Comparison of ENCODE assay signal across 26 mouse cellular contexts in genomic region chr5:43298975-43299374, GRCm38 (mm10).
A peak's percentile ranks its signal among the peaks of the same experiment; 100 is the strongest.
DNase-seq lines count a peak whose midpoint lies in the region; ATAC-seq and TF ChIP-seq lines count a peak whose summit lies in the region.
"Had no signal": no experiment of that assay in that cellular context is flagged by ENCODE, and none has a peak within 500 bp of the region (broad histone marks: within the 10 kb centered on the region; RNA-seq: fewer than 3 reads in every experiment).

No protein-coding gene starts in this region.

- H3K9ac ChIP-seq in heart, embryonic 12.5 days: no peak overlapping the region
- no peak overlapping the region for H3K9ac ChIP-seq in heart, embryonic 16.5 days (ENCODE audit: low read length)
- no peak overlapping the region for H3K9ac ChIP-seq in heart, embryonic 11.5 days (ENCODE audit: low read depth, low read length)
- no peak overlapping the region for H3K9ac ChIP-seq in lung, embryonic 15.5 days
- H3K9ac ChIP-seq: embryonic facial prominence, embryonic 15.5 days; forebrain, postnatal 0 days; hindbrain, embryonic 14.5 days had no signal

- no peak for TF ChIP-seq POLR2A in lung, adult 2 months (IDR thresholded peaks at IDR 0.05; ENCODE audit: borderline replicate concordance, extremely low read depth, low read depth, low read length)

- ATAC-seq in heart, embryonic 12.5 days (ENCODE audit: insufficient number of reproducible peaks, low FRiP score): no peak
- 0 out of 2 replicates have a peak, but pooled peaks have one; percentile 29 for ATAC-seq in heart, embryonic 16.5 days (replicated peaks; ENCODE audit: extremely low read depth, insufficient read depth, low FRiP score)
- ATAC-seq in heart, embryonic 11.5 days (replicated peaks; ENCODE audit: insufficient number of reproducible peaks, low FRiP score, low TSS enrichment): no peak
- no peak for ATAC-seq in lung, embryonic 15.5 days (ENCODE audit: borderline replicate concordance, extremely low read depth, low FRiP score, low TSS enrichment)
- ATAC-seq: forebrain, embryonic 14.5 days; forebrain, postnatal 0 days; hindbrain, postnatal 0 days; inflammation-experienced regulatory T-cells, adult 6 months; intestine, postnatal 0 days had no signal

- WGBS in heart, embryonic 12.5 days: 56% methylated on average over 2 of the region's 2 CpGs
- WGBS in heart, embryonic 10.5 days: 45% methylated on average over 2 of the region's 2 CpGs
- 66% methylated on average over 2 of the region's 2 CpGs for WGBS in heart, embryonic 16.5 days
- 48% methylated on average over 2 of the region's 2 CpGs for WGBS in heart, embryonic 11.5 days (ENCODE audit: insufficient replicate concordance)
- 62% methylated on average over 2 of the region's 2 CpGs for WGBS in lung, embryonic 15.5 days
- WGBS in lung, adult 2 months: 77% methylated on average over 2 of the region's 2 CpGs

- H3K27me3 ChIP-seq in heart, embryonic 12.5 days (replicated peaks): no peaks in the 10 kb centered on the region
- no peaks in the 10 kb centered on the region for H3K27me3 ChIP-seq in heart, embryonic 10.5 days (ENCODE audit: insufficient read depth, poor library complexity, severe bottlenecking)
- no peaks in the 10 kb centered on the region for H3K27me3 ChIP-seq in heart, embryonic 16.5 days (ENCODE audit: control insufficient read depth, insufficient read depth, low read length)
- no peaks in the 10 kb centered on the region for H3K27me3 ChIP-seq in heart, embryonic 11.5 days (ENCODE audit: control insufficient read depth, insufficient read depth, low read length)
- H3K27me3 ChIP-seq in lung, embryonic 15.5 days: no peaks in the 10 kb centered on the region
- H3K27me3 ChIP-seq: embryonic facial prominence, embryonic 15.5 days had no signal

- no peak for TF ChIP-seq CTCF in lung, adult 2 months (IDR thresholded peaks at IDR 0.05; ENCODE audit: insufficient read depth, low read length)

- no peak overlapping the region for H3K4me3 ChIP-seq in heart, embryonic 12.5 days
- H3K4me3 ChIP-seq in heart, embryonic 10.5 days: no peak overlapping the region
- H3K4me3 ChIP-seq in heart, embryonic 16.5 days (ENCODE audit: low read length): no peak overlapping the region
- H3K4me3 ChIP-seq in heart, embryonic 11.5 days (ENCODE audit: low read depth, low read length): no peak overlapping the region
- H3K4me3 ChIP-seq in lung, embryonic 15.5 days: no peak overlapping the region
- no peak overlapping the region for H3K4me3 ChIP-seq in lung, adult 2 months (replicated peaks; ENCODE audit: extremely low read depth, low read depth, low read length)
- H3K4me3 ChIP-seq: embryonic facial prominence, embryonic 15.5 days; gastrocnemius, adult 2 months had no signal

- H3K9me3 ChIP-seq in heart, embryonic 12.5 days (replicated peaks): no peaks in the 10 kb centered on the region
- H3K9me3 ChIP-seq in heart, embryonic 10.5 days: no peaks in the 10 kb centered on the region
- H3K9me3 ChIP-seq in heart, embryonic 16.5 days (replicated peaks; ENCODE audit: control insufficient read depth, low read length): no peaks in the 10 kb centered on the region
- no peaks in the 10 kb centered on the region for H3K9me3 ChIP-seq in heart, embryonic 11.5 days (replicated peaks; ENCODE audit: control insufficient read depth, low read length)
- no peaks in the 10 kb centered on the region for H3K9me3 ChIP-seq in lung, embryonic 15.5 days
- H3K9me3 ChIP-seq: embryonic facial prominence, embryonic 15.5 days had no signal

- no peak overlapping the region for H3K4me2 ChIP-seq in heart, embryonic 12.5 days
- H3K4me2 ChIP-seq in heart, embryonic 16.5 days (ENCODE audit: low read depth, low read length): no peak overlapping the region
- no peak overlapping the region for H3K4me2 ChIP-seq in heart, embryonic 11.5 days
- H3K4me2 ChIP-seq in lung, embryonic 15.5 days: no peak overlapping the region
- H3K4me2 ChIP-seq: embryonic facial prominence, embryonic 15.5 days; hindbrain, embryonic 14.5 days had no signal

- H3K36me3 ChIP-seq in heart, embryonic 12.5 days: no peaks in the 10 kb centered on the region
- no peaks in the 10 kb centered on the region for H3K36me3 ChIP-seq in heart, embryonic 10.5 days
- no peaks in the 10 kb centered on the region for H3K36me3 ChIP-seq in heart, embryonic 16.5 days (ENCODE audit: control insufficient read depth, insufficient read depth)
- no peaks in the 10 kb centered on the region for H3K36me3 ChIP-seq in heart, embryonic 11.5 days (ENCODE audit: control insufficient read depth, insufficient read depth, low read length)
- no peaks in the 10 kb centered on the region for H3K36me3 ChIP-seq in lung, embryonic 15.5 days
- H3K36me3 ChIP-seq: embryonic facial prominence, embryonic 15.5 days had no signal

- peak; percentile 19 for DNase-seq in embryo, embryonic 10 days (ENCODE audit: low spot score)
- DNase-seq in embryo, embryonic 11 days: no peak
- no peak for DNase-seq in heart, embryonic 10.5 days (ENCODE audit: low spot score)
- no peak for DNase-seq in lung, adult 2 months
- DNase-seq: adrenal gland, postnatal 10 days; adrenal gland, postnatal 36 days; cerebellum, adult 18-20 months; cerebellum, adult 9-10 months; cerebellum, postnatal 14 days; forebrain, postnatal 0 days; gastrocnemius, adult 2 months; gastrocnemius, postnatal 14 days; heart, adult 11 months; heart, postnatal 14 days; heart, postnatal 4 days; kidney, adult 8-10 months had no signal

- H3K4me1 ChIP-seq in heart, embryonic 12.5 days (replicated peaks): peaks cover 41% of the 10 kb centered on the region
- H3K4me1 ChIP-seq in heart, embryonic 10.5 days: peaks cover 22% of the 10 kb centered on the region; the same call in 1 of the 2 replicates
- H3K4me1 ChIP-seq in heart, embryonic 16.5 days (ENCODE audit: control insufficient read depth, insufficient read depth, low read length): peaks cover 32% of the 10 kb centered on the region
- H3K4me1 ChIP-seq in heart, embryonic 11.5 days (ENCODE audit: control insufficient read depth, insufficient read depth, low read length): peaks cover 20% of the 10 kb centered on the region
- peaks cover 3% of the 10 kb centered on the region; the same call in 1 of the 2 replicates for H3K4me1 ChIP-seq in lung, embryonic 15.5 days
- no peaks in the 10 kb centered on the region for H3K4me1 ChIP-seq in lung, adult 2 months (ENCODE audit: control insufficient read depth, insufficient read depth, low read length)
- H3K4me1 ChIP-seq: embryonic facial prominence, embryonic 15.5 days had no signal

- H3K27ac ChIP-seq in heart, embryonic 12.5 days (ENCODE audit: poor library complexity, severe bottlenecking): peak overlapping the region; percentile 31; the same call in 1 of the 2 replicates
- no peak overlapping the region for H3K27ac ChIP-seq in heart, embryonic 10.5 days
- peak overlapping the region; percentile 2 for H3K27ac ChIP-seq in heart, embryonic 16.5 days (ENCODE audit: low read length)
- no peak overlapping the region for H3K27ac ChIP-seq in heart, embryonic 11.5 days (ENCODE audit: low read depth, low read length)
- H3K27ac ChIP-seq in lung, embryonic 15.5 days: 0 out of 2 replicates have a peak overlapping the region, but pooled peaks have one; percentile 30
- H3K27ac ChIP-seq: embryonic facial prominence, embryonic 15.5 days; gastrocnemius, adult 2 months; hindbrain, embryonic 14.5 days; hindbrain, postnatal 0 days had no signal

Comparison
In these comparisons a context has a peak if more than half of its experiments do, and no peak if none do; other contexts are left out.
1. H3K27ac ChIP-seq: peak in heart, embryonic 12.5 days (single experiment), heart, embryonic 16.5 days (single experiment) and lung, embryonic 15.5 days (single experiment); none in heart, embryonic 10.5 days (single experiment) and heart, embryonic 11.5 days (single experiment).